Mouse (Mus musculus): ENCODE results near the gene Gabbr2. TPM values are rescaled to one million over a fixed set of nuclear protein-coding genes. Genes with fewer than 3 reads are reported as not detected.
A peak's percentile ranks its signal among the peaks of the same experiment; 100 is the strongest.

Gabbr2 gene
- polyA plus RNA-seq, 1 experiment from 2014 or later = 0.54 TPM

DNA sequence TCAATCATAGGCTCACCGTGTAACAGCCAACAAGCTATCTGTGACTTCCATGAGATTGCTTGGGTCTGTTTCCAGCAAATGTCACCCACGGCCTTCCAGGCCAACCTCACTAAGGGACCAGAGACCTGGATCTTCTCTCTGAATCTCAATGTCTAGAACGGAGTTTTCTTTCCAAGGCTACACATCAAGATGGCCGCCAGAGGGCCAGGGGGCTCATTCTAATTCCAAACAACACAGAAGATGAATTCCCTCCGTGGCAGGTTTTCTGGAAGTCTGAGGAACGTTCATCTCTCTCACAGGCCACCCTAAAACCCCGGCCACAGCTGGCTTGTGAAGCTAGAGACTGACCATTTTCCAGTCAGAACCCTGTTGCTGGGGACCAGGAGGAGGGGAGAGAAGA is 196.0 kb downstream of the Gabbr2 start:
- H3K27me3 ChIP-seq (ENCODE audit: control insufficient read depth, insufficient read depth, low read length) = no peaks in the 10 kb centered on the region
- DNase-seq (ENCODE audit: low spot score) (peak; percentile 28), ATAC-seq (ENCODE audit: low FRiP score) (no peak)
- WGBS = 69% methylated on average over 7 of the region's 7 CpGs
- no peaks in the 10 kb centered on the region for H3K9me3 ChIP-seq (ENCODE audit: control insufficient read depth, low read length)
- no peak overlapping the region for H3K9ac ChIP-seq (ENCODE audit: low read depth, low read length)
- no peaks in the 10 kb centered on the region for H3K4me1 ChIP-seq (replicated peaks; ENCODE audit: control insufficient read depth, insufficient read depth, low read length)
- H3K4me3 ChIP-seq (ENCODE audit: low read depth, low read length) = no peak overlapping the region
- H3K27ac ChIP-seq (ENCODE audit: low read depth, low read length) = no peak overlapping the region
- H3K4me2 ChIP-seq (replicated peaks; ENCODE audit: low read depth, low read length) = no peak overlapping the region
- no peaks in the 10 kb centered on the region for H3K36me3 ChIP-seq (ENCODE audit: control insufficient read depth, insufficient read depth, low read length)

DNA sequence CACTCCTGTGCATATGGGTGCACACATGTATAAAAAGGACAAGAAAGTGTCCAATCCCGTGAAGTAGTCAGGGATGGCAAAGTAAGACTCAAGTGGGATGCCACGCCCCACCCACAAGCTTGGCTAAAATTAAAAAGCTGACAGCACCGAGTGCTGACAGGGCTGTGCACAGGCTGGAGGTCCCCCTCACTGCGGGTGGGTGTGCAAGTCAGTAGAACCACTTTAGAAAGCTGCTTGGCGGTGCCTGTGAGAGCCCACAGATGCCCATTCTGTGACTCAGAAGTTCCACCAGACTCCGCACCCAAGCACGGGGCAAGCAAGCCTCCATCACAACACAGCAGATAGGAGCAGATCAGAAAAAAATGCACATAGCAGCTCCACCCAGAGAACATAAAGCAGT is 197.1 kb downstream of the Gabbr2 start:
- ATAC-seq (ENCODE audit: low FRiP score) = no peak
- no peak overlapping the region for H3K27ac ChIP-seq (ENCODE audit: low read depth, low read length)
- 87% methylated on average over 7 of the region's 7 CpGs for WGBS

DNA sequence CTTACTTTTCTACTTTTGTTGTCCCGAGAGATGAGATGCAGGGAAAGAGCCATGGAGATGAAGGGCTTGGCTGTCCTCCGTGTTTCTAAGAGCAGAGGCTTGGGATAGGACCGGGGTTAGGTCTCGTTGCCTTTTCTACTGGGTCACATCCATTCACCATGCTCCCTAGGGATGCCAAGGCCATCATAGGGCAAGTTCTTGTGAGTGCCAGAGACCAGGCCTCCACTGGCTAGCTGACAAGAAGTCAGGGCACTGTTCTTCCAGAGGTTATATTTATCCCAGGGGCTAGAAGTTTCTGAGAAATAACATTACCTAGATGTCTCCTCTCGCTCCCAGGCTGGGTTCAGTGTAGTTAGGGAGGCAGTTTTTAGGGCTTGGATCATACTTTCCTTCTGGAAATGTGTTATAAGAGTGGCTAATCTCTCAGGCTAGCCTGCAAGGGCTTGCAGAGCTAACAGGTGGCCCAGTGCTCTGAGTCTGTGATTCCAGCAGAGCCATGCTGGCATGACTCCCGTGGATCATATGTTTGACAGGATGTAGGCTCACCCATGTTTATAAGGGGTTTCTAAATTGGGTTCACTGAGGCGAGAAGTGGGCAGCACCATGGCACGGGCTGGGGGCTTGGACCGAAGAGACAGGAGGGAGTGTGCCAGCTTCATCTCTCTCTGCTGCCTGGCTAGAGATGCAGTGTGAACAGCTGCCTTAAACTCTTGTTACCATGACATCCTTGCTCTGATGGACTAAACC is 199.2 kb downstream of the Gabbr2 start:
- no peaks in the 10 kb centered on the region for H3K9me3 ChIP-seq (ENCODE audit: control insufficient read depth, low read length)
- H3K27ac ChIP-seq (ENCODE audit: low read depth, low read length) = no peak overlapping the region
- no peaks in the 10 kb centered on the region for H3K36me3 ChIP-seq (ENCODE audit: control insufficient read depth, insufficient read depth, low read length)
- DNase-seq (ENCODE audit: low spot score) (no peak), ATAC-seq (ENCODE audit: low FRiP score) (no peak)
- no peak overlapping the region for H3K9ac ChIP-seq (ENCODE audit: low read depth, low read length)
- H3K4me3 ChIP-seq (ENCODE audit: low read depth, low read length) = no peak overlapping the region
- WGBS = 91% methylated on average over 9 of the region's 9 CpGs
- no peaks in the 10 kb centered on the region for H3K27me3 ChIP-seq (ENCODE audit: control insufficient read depth, insufficient read depth, low read length)
- no peaks in the 10 kb centered on the region for H3K4me1 ChIP-seq (replicated peaks; ENCODE audit: control insufficient read depth, insufficient read depth, low read length)
- no peak overlapping the region for H3K4me2 ChIP-seq (replicated peaks; ENCODE audit: low read depth, low read length)

More for the DNA sequence above, 197.1 kb downstream of the Gabbr2 start:
- Histone ChIP-seq H3K9ac (ENCODE audit: low read depth, low read length) (no peak overlapping the region), H3K27me3 (ENCODE audit: control insufficient read depth, insufficient read depth, low read length) (no peaks in the 10 kb centered on the region), H3K36me3 (ENCODE audit: control insufficient read depth, insufficient read depth, low read length) (no peaks in the 10 kb centered on the region), H3K9me3 (ENCODE audit: control insufficient read depth, low read length) (no peaks in the 10 kb centered on the region), H3K4me2 (replicated peaks; ENCODE audit: low read depth, low read length) (no peak overlapping the region), H3K4me3 (ENCODE audit: low read depth, low read length) (no peak overlapping the region), H3K4me1 (replicated peaks; ENCODE audit: control insufficient read depth, insufficient read depth, low read length) (no peaks in the 10 kb centered on the region)
- DNase-seq (ENCODE audit: low spot score) = no peak

DNA sequence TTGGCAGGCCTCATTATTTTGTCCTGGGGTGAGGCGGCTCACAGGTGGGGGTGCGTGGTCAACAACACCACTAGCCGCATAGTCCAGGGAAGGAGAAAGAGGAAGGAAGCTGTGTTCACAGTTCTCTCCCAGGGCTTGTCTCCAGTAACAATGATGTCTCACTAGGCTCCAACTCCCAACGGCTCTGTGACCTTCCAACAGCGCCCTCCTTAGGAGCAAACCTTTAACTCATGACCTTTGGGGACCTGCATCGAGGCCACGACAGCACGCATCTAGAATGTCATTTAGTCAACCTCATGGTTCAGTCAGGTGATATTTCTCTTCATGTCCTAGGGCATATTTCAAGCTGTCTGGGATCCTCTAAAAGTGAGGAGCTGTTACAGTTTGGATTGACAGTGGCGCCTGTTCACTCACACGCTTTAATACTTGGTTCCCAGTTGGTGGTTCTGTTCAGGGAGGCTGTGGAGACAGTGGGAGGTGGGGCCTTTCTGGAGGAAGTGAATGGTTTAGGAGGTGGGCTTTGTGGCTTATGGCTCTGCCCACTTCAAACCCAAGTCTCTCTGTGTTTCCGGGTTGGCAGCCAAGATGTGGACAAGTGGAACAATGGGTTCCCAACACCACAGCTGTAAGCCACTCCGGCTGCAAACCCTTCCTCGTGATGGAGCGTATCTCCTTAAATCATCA is 200.3 kb downstream of the Gabbr2 start:
- WGBS = 79% methylated on average over 14 of the region's 14 CpGs
- H3K27ac ChIP-seq (ENCODE audit: low read depth, low read length) = no peak overlapping the region
- ATAC-seq (ENCODE audit: low FRiP score) (no peak), DNase-seq (ENCODE audit: low spot score) (no peak)
- no peak overlapping the region for H3K4me2 ChIP-seq (replicated peaks; ENCODE audit: low read depth, low read length)
- no peak overlapping the region for H3K9ac ChIP-seq (ENCODE audit: low read depth, low read length)
- no peaks in the 10 kb centered on the region for H3K9me3 ChIP-seq (ENCODE audit: control insufficient read depth, low read length)
- no peak overlapping the region for H3K4me3 ChIP-seq (ENCODE audit: low read depth, low read length)
- no peaks in the 10 kb centered on the region for H3K36me3 ChIP-seq (ENCODE audit: control insufficient read depth, insufficient read depth, low read length)
- H3K4me1 ChIP-seq (replicated peaks; ENCODE audit: control insufficient read depth, insufficient read depth, low read length) = no peaks in the 10 kb centered on the region
- H3K27me3 ChIP-seq (ENCODE audit: control insufficient read depth, insufficient read depth, low read length) = no peaks in the 10 kb centered on the region

DNA sequence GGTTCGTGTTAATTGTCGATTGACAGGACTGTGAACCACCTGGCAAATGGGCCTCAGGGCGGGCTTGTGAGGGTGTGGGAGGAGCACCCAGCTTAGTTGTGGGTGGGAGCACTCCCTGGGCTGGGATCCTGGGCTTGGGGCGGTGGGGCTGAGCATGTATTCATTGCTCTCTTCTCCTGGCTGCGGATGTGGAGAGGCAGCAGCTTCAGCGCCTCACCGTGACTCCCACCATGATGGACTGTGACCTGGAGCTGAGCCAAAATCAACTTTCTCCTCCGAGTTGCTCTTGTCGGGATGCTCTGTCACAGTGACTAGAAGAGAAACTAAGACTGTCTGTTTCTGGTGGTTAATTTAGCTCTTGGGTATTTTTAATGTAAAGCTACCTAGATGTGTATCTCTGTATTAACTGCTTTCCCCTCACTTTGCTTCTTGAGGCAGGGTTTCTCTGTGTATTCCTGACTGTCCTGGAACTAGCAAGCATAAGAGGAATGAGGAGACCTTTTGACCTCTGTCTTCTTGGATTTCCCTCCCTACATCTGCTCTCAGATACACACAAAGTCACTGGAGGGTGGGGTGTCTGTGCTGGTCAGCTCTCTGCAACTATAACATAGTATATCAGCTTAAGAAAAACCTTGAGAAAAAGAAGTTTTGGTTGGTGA is 200.9 kb downstream of the Gabbr2 start:
- DNase-seq (ENCODE audit: low spot score) = no peak
- WGBS = 72% methylated on average over 9 of the region's 9 CpGs

DNA sequence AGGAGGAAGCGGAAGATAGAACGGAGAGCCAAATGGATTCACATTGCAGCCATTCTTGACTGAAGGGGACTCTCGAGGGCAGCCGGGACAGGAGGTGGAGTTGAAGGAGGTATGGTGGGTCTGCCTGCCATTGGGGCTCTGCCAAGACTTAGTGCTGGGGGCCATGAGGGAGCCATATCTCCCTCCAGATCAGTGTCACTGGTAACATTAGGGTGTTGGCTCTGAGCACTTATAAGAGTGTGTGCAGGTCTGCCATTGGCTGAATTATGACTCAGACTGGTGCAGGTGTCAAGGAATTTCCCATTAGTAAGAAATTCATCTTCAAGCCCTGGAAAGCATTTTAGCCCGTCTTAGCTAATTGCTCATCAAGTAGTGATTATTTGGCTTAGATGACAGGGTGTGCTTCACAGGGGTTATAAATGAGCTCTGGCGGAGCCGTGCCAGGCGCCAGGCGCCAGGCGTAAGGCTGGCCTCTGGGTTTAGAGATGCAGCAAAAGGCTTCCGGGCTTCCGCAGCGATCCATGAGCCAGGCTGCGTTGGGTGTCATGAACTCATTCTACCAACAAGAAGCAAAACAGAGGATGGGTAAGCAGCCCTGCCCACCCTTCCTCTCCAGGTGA is 207.1 kb downstream of the Gabbr2 start:
- H3K36me3 ChIP-seq (ENCODE audit: control insufficient read depth, insufficient read depth, low read length) = no peaks in the 10 kb centered on the region
- H3K27me3 ChIP-seq (ENCODE audit: control insufficient read depth, insufficient read depth, low read length) = no peaks in the 10 kb centered on the region
- no peak overlapping the region for H3K4me3 ChIP-seq (ENCODE audit: low read depth, low read length)
- no peak overlapping the region for H3K27ac ChIP-seq (ENCODE audit: low read depth, low read length)
- no peaks in the 10 kb centered on the region for H3K4me1 ChIP-seq (replicated peaks; ENCODE audit: control insufficient read depth, insufficient read depth, low read length)
- H3K4me2 ChIP-seq (replicated peaks; ENCODE audit: low read depth, low read length) = no peak overlapping the region
- no peak overlapping the region for H3K9ac ChIP-seq (ENCODE audit: low read depth, low read length)
- no peaks in the 10 kb centered on the region for H3K9me3 ChIP-seq (ENCODE audit: control insufficient read depth, low read length)
- 93% methylated on average over 14 of the region's 14 CpGs for WGBS
- ATAC-seq (ENCODE audit: low FRiP score) (no peak), DNase-seq (ENCODE audit: low spot score) (no peak)

More for the DNA sequence above, 200.9 kb downstream of the Gabbr2 start:
- Histone ChIP-seq H3K4me3 (ENCODE audit: low read depth, low read length) (no peak overlapping the region), H3K9ac (ENCODE audit: low read depth, low read length) (no peak overlapping the region), H3K4me1 (replicated peaks; ENCODE audit: control insufficient read depth, insufficient read depth, low read length) (no peaks in the 10 kb centered on the region), H3K9me3 (ENCODE audit: control insufficient read depth, low read length) (no peaks in the 10 kb centered on the region), H3K4me2 (replicated peaks; ENCODE audit: low read depth, low read length) (no peak overlapping the region), H3K36me3 (ENCODE audit: control insufficient read depth, insufficient read depth, low read length) (no peaks in the 10 kb centered on the region), H3K27me3 (ENCODE audit: control insufficient read depth, insufficient read depth, low read length) (no peaks in the 10 kb centered on the region), H3K27ac (ENCODE audit: low read depth, low read length) (no peak overlapping the region)
- ATAC-seq (ENCODE audit: low FRiP score) = no peak

DNA sequence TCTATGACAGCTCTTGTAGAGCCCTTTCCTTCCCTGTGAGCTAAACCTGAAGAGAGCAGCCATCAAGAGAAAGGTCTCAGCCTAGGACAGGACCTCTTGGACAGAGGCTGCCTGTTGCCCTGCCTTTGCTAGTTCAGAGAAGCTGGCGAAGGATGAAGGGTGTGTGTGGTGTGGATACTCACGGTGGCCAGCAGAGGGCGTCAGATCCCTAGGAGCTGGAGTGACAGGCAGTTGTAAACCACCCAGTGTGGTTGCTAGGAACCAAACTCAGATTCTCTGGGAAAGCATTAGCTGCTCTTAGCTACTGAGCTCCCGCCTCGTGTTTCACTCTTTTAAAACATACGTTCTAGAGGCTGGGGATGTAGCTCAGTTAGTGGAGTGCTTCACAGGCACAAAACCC is 210.6 kb downstream of the Gabbr2 start:
- no peak overlapping the region for H3K9ac ChIP-seq (ENCODE audit: low read depth, low read length)
- no peak overlapping the region for H3K4me2 ChIP-seq (replicated peaks; ENCODE audit: low read depth, low read length)
- WGBS = 63% methylated on average over 6 of the region's 6 CpGs
- H3K27ac ChIP-seq (ENCODE audit: low read depth, low read length) = no peak overlapping the region
- no peaks in the 10 kb centered on the region for H3K4me1 ChIP-seq (replicated peaks; ENCODE audit: control insufficient read depth, insufficient read depth, low read length)
- H3K36me3 ChIP-seq (ENCODE audit: control insufficient read depth, insufficient read depth, low read length) = no peaks in the 10 kb centered on the region
- no peaks in the 10 kb centered on the region for H3K27me3 ChIP-seq (ENCODE audit: control insufficient read depth, insufficient read depth, low read length)
- no peak overlapping the region for H3K4me3 ChIP-seq (ENCODE audit: low read depth, low read length)
- no peaks in the 10 kb centered on the region for H3K9me3 ChIP-seq (ENCODE audit: control insufficient read depth, low read length)
- ATAC-seq (ENCODE audit: low FRiP score) (no peak), DNase-seq (ENCODE audit: low spot score) (no peak)

DNA sequence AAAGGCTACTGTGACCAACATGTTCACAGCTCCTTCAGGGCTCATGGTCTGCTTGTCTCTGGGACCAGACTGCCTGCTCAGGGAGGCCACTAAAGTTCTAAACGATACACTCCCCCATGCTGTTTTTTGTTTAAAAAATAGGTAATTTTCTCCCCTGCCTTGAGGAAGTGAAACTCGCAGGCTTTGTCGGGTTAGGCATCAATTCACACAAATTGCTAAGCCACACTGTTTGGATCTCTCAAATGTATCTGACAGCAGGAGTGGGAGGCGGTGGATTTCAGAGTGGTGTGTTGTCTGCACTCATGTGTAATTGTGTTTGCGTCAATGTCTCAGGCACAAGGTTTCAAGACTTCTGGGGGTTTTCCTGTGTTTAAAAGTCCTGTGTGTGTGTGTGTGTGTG is 215.7 kb downstream of the Gabbr2 start:
- Histone ChIP-seq H3K4me1 (replicated peaks; ENCODE audit: control insufficient read depth, insufficient read depth, low read length) (no peaks in the 10 kb centered on the region), H3K27ac (ENCODE audit: low read depth, low read length) (no peak overlapping the region), H3K9me3 (ENCODE audit: control insufficient read depth, low read length) (no peaks in the 10 kb centered on the region), H3K4me3 (ENCODE audit: low read depth, low read length) (no peak overlapping the region), H3K27me3 (ENCODE audit: control insufficient read depth, insufficient read depth, low read length) (no peaks in the 10 kb centered on the region), H3K4me2 (replicated peaks; ENCODE audit: low read depth, low read length) (no peak overlapping the region), H3K36me3 (ENCODE audit: control insufficient read depth, insufficient read depth, low read length) (no peaks in the 10 kb centered on the region), H3K9ac (ENCODE audit: low read depth, low read length) (no peak overlapping the region)
- ATAC-seq (ENCODE audit: low FRiP score) (no peak), DNase-seq (ENCODE audit: low spot score) (no peak)
- WGBS = 92% methylated on average over 5 of the region's 5 CpGs

All from hindbrain, embryonic 11.5 days (tissue).